Mouse (Mus musculus): ENCODE measurements around the gene Urb2. TPM values are rescaled to one million over a fixed set of nuclear protein-coding genes. Genes with fewer than 3 reads are reported as not detected.

Urb2 gene
- polyA plus RNA-seq, 1 experiment: 4.3 TPM

DNA sequence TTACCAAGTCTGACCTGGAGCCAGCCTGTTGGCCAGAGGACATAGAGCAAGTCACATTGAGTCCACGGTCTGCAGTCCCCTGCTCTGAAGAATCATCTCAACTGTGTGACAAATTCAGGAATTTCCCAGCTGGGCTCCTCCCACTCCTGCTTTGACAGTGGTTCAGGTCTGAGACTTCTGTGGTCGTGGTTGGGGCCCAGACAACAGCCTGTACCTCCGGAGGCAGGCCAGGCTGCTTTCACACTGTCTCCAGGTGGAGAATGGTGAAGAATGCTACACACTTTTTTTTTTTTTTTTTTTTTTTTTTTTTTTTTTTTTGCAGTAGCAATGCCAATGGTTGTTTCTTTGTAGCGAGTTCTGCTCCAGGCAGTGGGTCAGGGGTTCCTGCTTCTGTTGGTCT lies 64.4 kb downstream of the Urb2 start:
- no peak for DNase-seq
- H3K4me3 ChIP-seq (replicated peaks; ENCODE audit: extremely low read depth, low read depth, low read length): no peak overlapping the region
- 58% methylated on average over 4 of the region's 4 CpGs for WGBS
- TF ChIP-seq CTCF (IDR thresholded peaks at IDR 0.05; ENCODE audit: insufficient read depth, low read length): no peak
- no peak for TF ChIP-seq POLR2A (IDR thresholded peaks at IDR 0.05; ENCODE audit: borderline replicate concordance, extremely low read depth, low read depth, low read length)
- no peaks in the 10 kb centered on the region for H3K4me1 ChIP-seq (ENCODE audit: control insufficient read depth, insufficient read depth, low read length)

- no peak for TF ChIP-seq POLR2A (IDR thresholded peaks at IDR 0.05; ENCODE audit: borderline replicate concordance, extremely low read depth, low read depth, low read length)
- no peak for TF ChIP-seq CTCF (IDR thresholded peaks at IDR 0.05; ENCODE audit: insufficient read depth, low read length)
- WGBS: 70% methylated on average over 11 of the region's 11 CpGs
- DNase-seq: no peak
- Histone ChIP-seq H3K4me3 (replicated peaks; ENCODE audit: extremely low read depth, low read depth, low read length) (no peak overlapping the region), H3K4me1 (ENCODE audit: control insufficient read depth, insufficient read depth, low read length) (no peaks in the 10 kb centered on the region)
Measured at GRCm38 (mm10) chr8:124088092-124088613, 66.8 kb downstream of the Urb2 start.

- no peak overlapping the region for H3K4me3 ChIP-seq (replicated peaks; ENCODE audit: extremely low read depth, low read depth, low read length)
- H3K4me1 ChIP-seq (ENCODE audit: control insufficient read depth, insufficient read depth, low read length): no peaks in the 10 kb centered on the region
- TF ChIP-seq CTCF (IDR thresholded peaks at IDR 0.05; ENCODE audit: insufficient read depth, low read length) (no peak), POLR2A (IDR thresholded peaks at IDR 0.05; ENCODE audit: borderline replicate concordance, extremely low read depth, low read depth, low read length) (no peak)
- 88% methylated on average over 5 of the region's 5 CpGs for WGBS
- DNase-seq: no peak
Measured at GRCm38 (mm10) chr8:124089016-124089415, 67.7 kb downstream of the Urb2 start.

- DNase-seq: no peak
- Histone ChIP-seq H3K4me1 (ENCODE audit: control insufficient read depth, insufficient read depth, low read length) (no peaks in the 10 kb centered on the region), H3K4me3 (replicated peaks; ENCODE audit: extremely low read depth, low read depth, low read length) (no peak overlapping the region)
- TF ChIP-seq CTCF (IDR thresholded peaks at IDR 0.05; ENCODE audit: insufficient read depth, low read length) (no peak), POLR2A (IDR thresholded peaks at IDR 0.05; ENCODE audit: borderline replicate concordance, extremely low read depth, low read depth, low read length) (no peak)
- 92% methylated on average over 5 of the region's 5 CpGs for WGBS
Measured at GRCm38 (mm10) chr8:124090473-124090872, 69.2 kb downstream of the Urb2 start.

Other genes starting within 250 kb of the Urb2 start
- gene Rab4a, start 215.5 kb upstream of the Urb2 start, polyA plus RNA-seq (2012; rRNA removed): 7.3 and 7.9 TPM in 2 replicates
- 0.80 and 0.86 TPM in 2 replicates for gene Ccsap, start 161.3 kb upstream of the Urb2 start, polyA plus RNA-seq (2012; rRNA removed)
- gene Acta1, start 126.8 kb upstream of the Urb2 start, polyA plus RNA-seq (2012; rRNA removed): 1.2 and 1,963 TPM in 2 replicates
- gene Nup133, start 72.2 kb upstream of the Urb2 start, polyA plus RNA-seq (2012; rRNA removed): 7.3 and 10.8 TPM in 2 replicates
- 10.9 and 12.6 TPM in 2 replicates for gene Abcb10, start 38.4 kb upstream of the Urb2 start, polyA plus RNA-seq (2012; rRNA removed)
- 22.7 and 26.0 TPM in 2 replicates for gene Taf5l, start 111 bp upstream of the Urb2 start, polyA plus RNA-seq (2012; rRNA removed)
- 17.6 and 25.5 TPM in 2 replicates for gene Galnt2, start 209.9 kb downstream of the Urb2 start, polyA plus RNA-seq (2012; rRNA removed)